Mouse (Mus musculus) spleen, adult 2 months (tissue): ENCODE results near the gene Gm49396. TPM values are rescaled to one million over a fixed set of nuclear protein-coding genes. Genes with fewer than 3 reads are reported as not detected.
A peak's percentile ranks its signal among the peaks of the same experiment; 100 is the strongest.

Source experiments
- DNase-seq, 2 experiments: peaks; one replicate each; pipeline versions ENCODE4 v3.0.0 to v3.0.0-alpha.2; 2012 to 2021; ENCODE audit warnings: low spot score in 2 of 2, low read depth in 1 of 2
- H3K27ac ChIP-seq: fragments of 200-500 bp; 2 replicates; pipeline ENCODE4 v1.5.1; 2012; ENCODE audit warnings: low read length, inconsistent platforms; ENCODE audit not compliant: insufficient read depth
- H3K27me3 ChIP-seq: fragments of 200-500 bp; 2 replicates; pipeline ENCODE4 v1.6.1; 2012; ENCODE audit warnings: mild to moderate bottlenecking, moderate library complexity, low read length, inconsistent platforms; ENCODE audit not compliant: control insufficient read depth, insufficient read depth
- H3K36me3 ChIP-seq: fragments of 200-500 bp; 2 replicates; pipeline ENCODE4 v1.6.1; 2012; ENCODE audit warnings: mild to moderate bottlenecking, low read length, inconsistent platforms; ENCODE audit not compliant: control insufficient read depth, insufficient read depth
- H3K4me1 ChIP-seq: fragments of 200-500 bp; 2 replicates; pipeline ENCODE4 v1.6.1; 2011; ENCODE audit warnings: inconsistent platforms; ENCODE audit not compliant: control insufficient read depth, insufficient read depth, insufficient read length
- H3K4me3 ChIP-seq: fragments of 200-500 bp; 2 replicates; pipeline ENCODE4 v1.5.1; 2011; ENCODE audit warnings: mild to moderate bottlenecking, inconsistent platforms; ENCODE audit not compliant: insufficient read depth, insufficient read length; ENCODE audit errors: extremely low read depth
- CTCF ChIP-seq: fragments of 200-500 bp; IDR thresholded peaks from 2 replicates; pipeline ENCODE4 v1.5.1; 2011; ENCODE audit warnings: mild to moderate bottlenecking, inconsistent platforms; ENCODE audit not compliant: insufficient read depth, insufficient read length, insufficient replicate concordance; ENCODE audit errors: extremely low read depth
- POLR2A ChIP-seq: fragments of 200-500 bp; IDR thresholded peaks from 2 replicates; pipeline ENCODE4 v1.6.1; 2011; ENCODE audit warnings: low read depth, low read length, inconsistent platforms
- whole genome bisulfite sequencing: fragments of 180-500 bp; shearing (Covaris S2); methylation state at CpG from one replicate; pipeline ENCODE4 v1.1.7; 2018; 5-methylcytosine and 5-hydroxymethylcytosine counted together
- polyA plus RNA-seq: library from polyadenylated mRNA; depleted of rRNA; stranded (reverse); fragments of >200 nt; gene quantifications from 2 replicates; pipeline ENCODE4 v1.2.3, GENCODE M21; 2012

Gm49396 gene
- polyA plus RNA-seq, 1 experiment: 4.4 TPM

DNA sequence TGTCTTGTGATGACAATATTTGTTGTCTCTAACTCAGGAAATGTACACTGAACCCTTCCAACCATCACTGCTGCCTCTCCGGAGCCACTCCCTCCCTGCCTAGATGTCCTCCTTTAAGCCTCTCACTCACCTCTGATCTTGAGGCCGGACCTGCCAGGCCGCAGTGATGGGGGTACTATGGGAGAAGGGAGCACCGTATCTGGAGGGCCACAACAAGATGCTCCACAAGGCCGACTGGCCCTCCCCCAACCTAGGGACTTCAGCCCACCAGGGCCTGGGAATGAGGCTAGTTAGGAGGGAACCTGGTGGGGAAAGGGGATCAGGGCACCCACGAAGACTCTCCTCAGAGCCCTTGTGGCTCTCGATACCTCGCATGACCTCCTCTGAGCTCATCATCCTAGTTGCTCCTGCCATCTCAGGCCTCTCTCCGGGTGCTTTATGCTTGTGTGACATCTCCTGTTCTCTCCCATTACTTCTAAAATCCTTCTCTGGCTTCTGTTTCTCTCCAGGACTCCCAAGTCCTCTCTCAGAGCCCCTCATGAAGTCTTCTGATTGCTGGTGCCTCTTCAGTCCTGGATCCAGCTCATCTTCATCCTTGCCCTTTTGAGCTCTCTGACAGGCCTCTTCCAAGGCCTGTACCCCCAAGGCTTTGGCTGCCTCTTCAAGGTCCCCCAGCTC is 27.9 kb downstream of the Gm49396 start:
- Histone ChIP-seq H3K4me3 (no peak overlapping the region), H3K36me3 (peaks cover 4% of the 10 kb centered on the region; the same call in 1 of the 2 replicates), H3K4me1 (peaks cover 17% of the 10 kb centered on the region), H3K27ac (no peak overlapping the region), H3K27me3 (no peaks in the 10 kb centered on the region)
- TF ChIP-seq POLR2A: no peak
- no peak for TF ChIP-seq CTCF
- WGBS: 89% methylated on average over 9 of the region's 9 CpGs
- no peak for DNase-seq

- peaks cover 2% of the 10 kb centered on the region; the same call in 1 of the 2 replicates for H3K36me3 ChIP-seq
- TF ChIP-seq CTCF: no peak
- TF ChIP-seq POLR2A: no peak
- no peak overlapping the region for H3K27ac ChIP-seq
- DNase-seq: no peak
- no peak overlapping the region for H3K4me3 ChIP-seq
- 92% methylated on average over 4 of the region's 4 CpGs for WGBS
- H3K4me1 ChIP-seq: peaks cover 17% of the 10 kb centered on the region
- no peaks in the 10 kb centered on the region for H3K27me3 ChIP-seq
Measured at GRCm38 (mm10) chr7:30591605-30591951, 28.4 kb downstream of the Gm49396 start.

GRCm38 (mm10) chr7:30592772-30593423 is 29.8 kb downstream of the Gm49396 start:
- H3K4me1 ChIP-seq: peaks cover 15% of the 10 kb centered on the region
- 47% methylated on average over 5 of the region's 5 CpGs for WGBS
- H3K27ac ChIP-seq: peak overlapping the region; percentile 24; the same call in 1 of the 2 replicates
- H3K4me3 ChIP-seq: no peak overlapping the region; the same call in 1 of the 2 replicates
- DNase-seq: no peak
- H3K27me3 ChIP-seq: no peaks in the 10 kb centered on the region
- H3K36me3 ChIP-seq: no peaks in the 10 kb centered on the region
- no peak for TF ChIP-seq CTCF
- no peak for TF ChIP-seq POLR2A

- H3K27me3 ChIP-seq: no peaks in the 10 kb centered on the region
- H3K36me3 ChIP-seq: no peaks in the 10 kb centered on the region
- TF ChIP-seq CTCF (no peak), POLR2A (no peak)
- H3K27ac ChIP-seq: peak overlapping the region; percentile 80
- 62% methylated on average over 10 of the region's 10 CpGs for WGBS
- H3K4me1 ChIP-seq: peaks cover 15% of the 10 kb centered on the region
- no peak overlapping the region for H3K4me3 ChIP-seq
- no peak for DNase-seq
Measured at GRCm38 (mm10) chr7:30593579-30594509, 30.7 kb downstream of the Gm49396 start.

DNA sequence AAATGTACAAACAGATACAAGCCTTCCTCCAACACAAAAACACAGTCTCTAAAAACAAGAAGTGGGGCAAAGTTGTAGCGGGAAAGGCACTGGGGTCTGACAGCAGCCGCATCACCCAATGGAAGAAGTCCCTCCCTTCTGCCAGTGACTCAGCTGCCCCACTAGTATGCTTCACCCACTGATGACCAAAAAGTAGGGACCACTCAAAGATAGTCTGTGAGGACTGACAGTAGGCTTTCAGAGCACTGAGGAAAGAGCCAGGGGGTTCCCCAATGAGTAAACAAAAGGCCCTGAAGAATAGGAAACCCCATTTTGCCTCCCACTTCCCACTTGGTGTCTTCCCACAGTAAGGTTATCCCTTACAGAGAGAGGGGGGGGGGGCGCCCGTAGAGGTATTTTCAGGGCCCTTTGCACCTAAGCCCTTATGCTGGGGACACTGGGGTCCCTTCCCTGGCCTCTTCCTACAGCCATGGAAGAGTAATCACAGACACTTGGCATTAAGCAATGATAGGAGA is 31.4 kb downstream of the Gm49396 start:
- Histone ChIP-seq H3K36me3 (no peaks in the 10 kb centered on the region), H3K27ac (peak overlapping the region; percentile 57), H3K27me3 (no peaks in the 10 kb centered on the region), H3K4me1 (peaks cover 14% of the 10 kb centered on the region), H3K4me3 (no peak overlapping the region)
- no peak for TF ChIP-seq POLR2A
- no peak for TF ChIP-seq CTCF
- DNase-seq: no peak
- 45% methylated on average over 4 of the region's 4 CpGs for WGBS

DNA sequence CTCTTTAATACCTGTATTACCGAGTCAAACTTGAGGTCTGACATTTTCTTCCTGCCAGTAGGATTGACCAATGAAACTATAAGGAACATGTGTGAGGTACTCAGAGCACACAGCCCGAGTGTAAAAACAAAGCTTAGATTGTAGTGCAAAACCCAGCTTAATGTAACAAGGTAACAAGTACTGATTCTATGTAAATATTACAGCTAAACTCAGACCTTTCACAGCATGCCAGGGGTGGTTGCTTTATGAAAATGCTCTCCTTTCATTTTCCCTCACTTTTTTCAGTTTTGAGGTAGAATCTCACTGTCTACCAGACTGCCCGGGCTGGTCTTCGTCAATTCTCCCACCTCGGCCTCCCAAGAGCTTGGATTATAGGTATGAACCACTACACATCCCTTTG is 32.9 kb downstream of the Gm49396 start:
- Histone ChIP-seq H3K36me3 (no peaks in the 10 kb centered on the region), H3K27me3 (no peaks in the 10 kb centered on the region), H3K4me1 (peaks cover 10% of the 10 kb centered on the region; the same call in 1 of the 2 replicates), H3K4me3 (no peak overlapping the region), H3K27ac (no peak overlapping the region)
- no peak for DNase-seq
- no peak for TF ChIP-seq POLR2A
- WGBS: 81% methylated on average over 5 of the region's 5 CpGs
